Mouse (Mus musculus): ENCODE measurements around the gene 4930402H24Rik.

DNA sequence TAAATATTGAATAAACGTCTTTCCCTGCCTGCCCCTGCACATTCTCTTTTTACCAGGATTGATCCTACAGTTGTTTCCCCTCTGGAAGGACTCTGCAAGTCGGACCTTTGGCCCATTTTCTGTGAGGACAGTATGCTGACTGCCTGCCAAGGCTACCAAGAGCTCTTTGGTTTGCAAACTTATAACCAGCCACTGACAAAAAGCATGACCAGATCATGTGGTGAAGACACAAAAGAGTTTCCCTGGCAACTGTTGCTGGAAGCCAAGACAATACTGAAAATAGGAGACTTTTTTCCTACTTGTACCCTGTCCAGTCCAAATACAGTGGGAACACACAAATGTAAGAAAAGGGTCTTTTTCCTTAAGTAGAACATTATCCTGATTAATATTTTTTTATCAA, 78.8 kb downstream of the 4930402H24Rik start:
- TF ChIP-seq CTCF (IDR thresholded peaks at IDR 0.05; ENCODE audit: low read depth, low read length): no peak
- no peak for TF ChIP-seq EP300 (IDR thresholded peaks at IDR 0.05; ENCODE audit: insufficient read depth, low read depth, low read length)
